Mouse (Mus musculus): ENCODE measurements around the gene Abcg5. TPM values are rescaled to one million over a fixed set of nuclear protein-coding genes. Genes with fewer than 3 reads are reported as not detected.

Gene Abcg5
- polyA plus RNA-seq, 1 experiment from 2014 or later: 3.1 TPM

- ATAC-seq (replicated peaks): peak; percentile 39; the same call in 1 of the 2 replicates
- no peaks in the 10 kb centered on the region for H3K9me3 ChIP-seq
- peaks cover 41% of the 10 kb centered on the region for H3K4me1 ChIP-seq
- H3K4me2 ChIP-seq (replicated peaks): no peak overlapping the region
- WGBS: 31% methylated on average over 18 of the region's 18 CpGs
- peaks cover 6% of the 10 kb centered on the region; the same call in 1 of the 2 replicates for H3K36me3 ChIP-seq
- H3K27me3 ChIP-seq: no peaks in the 10 kb centered on the region
- no peak overlapping the region for H3K9ac ChIP-seq (replicated peaks)
- H3K27ac ChIP-seq (replicated peaks): 0 out of 2 replicates have a peak overlapping the region, but pooled peaks have one; percentile 13
- H3K4me3 ChIP-seq: no peak overlapping the region
Observed at GRCm38 (mm10) chr17:84713563-84714164, 30.9 kb upstream of the Abcg5 start.

- Histone ChIP-seq H3K4me2 (replicated peaks) (peak overlapping the region; percentile 25), H3K4me3 (no peak overlapping the region), H3K27ac (replicated peaks) (peak overlapping the region; percentile 60), H3K27me3 (peaks cover 4% of the 10 kb centered on the region; the same call in 1 of the 2 replicates), H3K9ac (replicated peaks) (no peak overlapping the region), H3K4me1 (peaks cover 26% of the 10 kb centered on the region), H3K9me3 (no peaks in the 10 kb centered on the region), H3K36me3 (peaks cover 6% of the 10 kb centered on the region; the same call in 1 of the 2 replicates)
- ATAC-seq (replicated peaks): peak; percentile 59; the same call in 1 of the 2 replicates
- 13% methylated on average over 17 of the region's 17 CpGs for WGBS
Observed at GRCm38 (mm10) chr17:84709403-84709851, 26.6 kb upstream of the Abcg5 start.

- Histone ChIP-seq H3K36me3 (peaks cover 6% of the 10 kb centered on the region; the same call in 1 of the 2 replicates), H3K9ac (replicated peaks) (no peak overlapping the region), H3K4me3 (no peak overlapping the region), H3K4me1 (peaks cover 23% of the 10 kb centered on the region), H3K9me3 (no peaks in the 10 kb centered on the region), H3K27me3 (peaks cover 4% of the 10 kb centered on the region; the same call in 1 of the 2 replicates), H3K27ac (replicated peaks) (peak overlapping the region; percentile 60), H3K4me2 (replicated peaks) (no peak overlapping the region)
- WGBS: 66% methylated on average over 7 of the region's 7 CpGs
- ATAC-seq (replicated peaks): peak; percentile 55
Observed at GRCm38 (mm10) chr17:84708818-84709217, 26.0 kb upstream of the Abcg5 start.

- Histone ChIP-seq H3K4me2 (replicated peaks) (no peak overlapping the region), H3K4me1 (peaks cover 19% of the 10 kb centered on the region), H3K9me3 (no peaks in the 10 kb centered on the region), H3K9ac (replicated peaks) (no peak overlapping the region), H3K4me3 (no peak overlapping the region), H3K36me3 (peaks cover 6% of the 10 kb centered on the region; the same call in 1 of the 2 replicates), H3K27ac (replicated peaks) (no peak overlapping the region), H3K27me3 (peaks cover 4% of the 10 kb centered on the region; the same call in 1 of the 2 replicates)
- ATAC-seq (replicated peaks): no peak
- 72% methylated on average over 4 of the region's 4 CpGs for WGBS
Observed at GRCm38 (mm10) chr17:84707407-84707806, 24.6 kb upstream of the Abcg5 start.

- peak; percentile 45 for ATAC-seq (replicated peaks)
- Histone ChIP-seq H3K27ac (replicated peaks) (no peak overlapping the region), H3K9me3 (no peaks in the 10 kb centered on the region), H3K36me3 (no peaks in the 10 kb centered on the region), H3K4me2 (replicated peaks) (no peak overlapping the region), H3K27me3 (no peaks in the 10 kb centered on the region), H3K4me3 (no peak overlapping the region), H3K9ac (replicated peaks) (no peak overlapping the region), H3K4me1 (no peaks in the 10 kb centered on the region)
- 27% methylated on average over 5 of the region's 5 CpGs for WGBS
Observed at GRCm38 (mm10) chr17:84698727-84699126, 15.9 kb upstream of the Abcg5 start.

- ATAC-seq (replicated peaks): no peak
- no peaks in the 10 kb centered on the region for H3K4me1 ChIP-seq
- no peaks in the 10 kb centered on the region for H3K27me3 ChIP-seq
- H3K9me3 ChIP-seq: no peaks in the 10 kb centered on the region
- no peak overlapping the region for H3K27ac ChIP-seq (replicated peaks)
- no peak overlapping the region for H3K4me2 ChIP-seq (replicated peaks)
- 78% methylated on average over 6 of the region's 6 CpGs for WGBS
- no peak overlapping the region for H3K4me3 ChIP-seq
- no peak overlapping the region for H3K9ac ChIP-seq (replicated peaks)
- H3K36me3 ChIP-seq: no peaks in the 10 kb centered on the region
Observed at GRCm38 (mm10) chr17:84696537-84696936, 13.7 kb upstream of the Abcg5 start.

GRCm38 (mm10) chr17:84693741-84694140, 10.9 kb upstream of the Abcg5 start:
- no peaks in the 10 kb centered on the region for H3K27me3 ChIP-seq
- H3K9me3 ChIP-seq: no peaks in the 10 kb centered on the region
- H3K4me3 ChIP-seq: no peak overlapping the region
- 85% methylated on average over 2 of the region's 2 CpGs for WGBS
- H3K27ac ChIP-seq (replicated peaks): no peak overlapping the region
- no peak overlapping the region for H3K9ac ChIP-seq (replicated peaks)
- no peaks in the 10 kb centered on the region for H3K4me1 ChIP-seq
- H3K4me2 ChIP-seq (replicated peaks): no peak overlapping the region
- no peaks in the 10 kb centered on the region for H3K36me3 ChIP-seq
- ATAC-seq (replicated peaks): no peak

- no peak overlapping the region for H3K4me2 ChIP-seq (replicated peaks)
- no peak overlapping the region for H3K4me3 ChIP-seq
- H3K27me3 ChIP-seq: no peaks in the 10 kb centered on the region
- no peak for ATAC-seq (replicated peaks)
- H3K9ac ChIP-seq (replicated peaks): no peak overlapping the region
- no peaks in the 10 kb centered on the region for H3K4me1 ChIP-seq
- H3K36me3 ChIP-seq: no peaks in the 10 kb centered on the region
- 91% methylated on average over 5 of the region's 5 CpGs for WGBS
- H3K27ac ChIP-seq (replicated peaks): no peak overlapping the region
- H3K9me3 ChIP-seq: no peaks in the 10 kb centered on the region
Observed at GRCm38 (mm10) chr17:84690111-84690510, 7.3 kb upstream of the Abcg5 start.

- Histone ChIP-seq H3K36me3 (no peaks in the 10 kb centered on the region), H3K27ac (replicated peaks) (no peak overlapping the region), H3K4me2 (replicated peaks) (no peak overlapping the region), H3K4me3 (no peak overlapping the region), H3K4me1 (no peaks in the 10 kb centered on the region), H3K27me3 (no peaks in the 10 kb centered on the region), H3K9me3 (no peaks in the 10 kb centered on the region), H3K9ac (replicated peaks) (no peak overlapping the region)
- WGBS: 86% methylated on average over 5 of the region's 5 CpGs
- no peak for ATAC-seq (replicated peaks)
Observed at GRCm38 (mm10) chr17:84689316-84689715, 6.5 kb upstream of the Abcg5 start.

GRCm38 (mm10) chr17:84688834-84689233, 6.0 kb upstream of the Abcg5 start:
- Histone ChIP-seq H3K4me3 (no peak overlapping the region), H3K27ac (replicated peaks) (no peak overlapping the region), H3K9ac (replicated peaks) (no peak overlapping the region), H3K4me1 (no peaks in the 10 kb centered on the region), H3K27me3 (no peaks in the 10 kb centered on the region), H3K4me2 (replicated peaks) (no peak overlapping the region), H3K9me3 (no peaks in the 10 kb centered on the region), H3K36me3 (no peaks in the 10 kb centered on the region)
- 91% methylated on average over 11 of the region's 11 CpGs for WGBS
- no peak for ATAC-seq (replicated peaks)

- no peak for ATAC-seq (replicated peaks)
- Histone ChIP-seq H3K27ac (replicated peaks) (no peak overlapping the region), H3K9me3 (no peaks in the 10 kb centered on the region), H3K36me3 (no peaks in the 10 kb centered on the region), H3K4me3 (no peak overlapping the region), H3K9ac (replicated peaks) (no peak overlapping the region), H3K4me2 (replicated peaks) (no peak overlapping the region), H3K27me3 (no peaks in the 10 kb centered on the region), H3K4me1 (no peaks in the 10 kb centered on the region)
- whole genome bisulfite sequencing: 67% methylated on average over 5 of the region's 5 CpGs
Observed at GRCm38 (mm10) chr17:84687994-84688393, 5.2 kb upstream of the Abcg5 start.

GRCm38 (mm10) chr17:84685286-84685685, 2.5 kb upstream of the Abcg5 start:
- no peak overlapping the region for H3K27ac ChIP-seq (replicated peaks)
- H3K4me1 ChIP-seq: no peaks in the 10 kb centered on the region
- H3K9ac ChIP-seq (replicated peaks): no peak overlapping the region
- H3K36me3 ChIP-seq: no peaks in the 10 kb centered on the region
- no peak overlapping the region for H3K4me2 ChIP-seq (replicated peaks)
- 82% methylated on average over 4 of the region's 4 CpGs for WGBS
- H3K4me3 ChIP-seq: no peak overlapping the region
- no peaks in the 10 kb centered on the region for H3K27me3 ChIP-seq
- ATAC-seq (replicated peaks): no peak
- no peaks in the 10 kb centered on the region for H3K9me3 ChIP-seq

- Histone ChIP-seq H3K9ac (replicated peaks) (no peak overlapping the region), H3K9me3 (no peaks in the 10 kb centered on the region), H3K27ac (replicated peaks) (no peak overlapping the region), H3K4me1 (no peaks in the 10 kb centered on the region), H3K4me2 (replicated peaks) (no peak overlapping the region), H3K27me3 (no peaks in the 10 kb centered on the region), H3K4me3 (no peak overlapping the region), H3K36me3 (no peaks in the 10 kb centered on the region)
- no peak for ATAC-seq (replicated peaks)
- WGBS: 58% methylated on average over 6 of the region's 6 CpGs
Observed at GRCm38 (mm10) chr17:84684284-84684683, 1.5 kb upstream of the Abcg5 start.
